Mouse (Mus musculus) bone marrow, adult 2 months (tissue): Measurements from ENCODE around the gene Anks1b. TPM values are rescaled to one million over a fixed set of nuclear protein-coding genes. Genes with fewer than 3 reads are reported as not detected.

ENCODE experiments used
- H3K27ac ChIP-seq: fragments of 200-500 bp; 2 replicates; pipeline ENCODE4 v1.5.1; 2012; ENCODE audit warnings: low read depth, mild to moderate bottlenecking, control low read depth, inconsistent platforms, low read length; ENCODE audit not compliant: control insufficient read depth, poor library complexity, insufficient read depth
- H3K4me1 ChIP-seq: fragments of 200-500 bp; 2 replicates; pipeline ENCODE4 v1.6.1; 2011; ENCODE audit warnings: low read length; ENCODE audit not compliant: control insufficient read depth, insufficient read depth
- H3K4me3 ChIP-seq: fragments of 200-500 bp; replicated peaks from 2 replicates; pipeline ENCODE3; 2011; ENCODE audit warnings: mild to moderate bottlenecking, low read depth, low read length, control low read depth; ENCODE audit not compliant: control insufficient read depth
- CTCF ChIP-seq: fragments of 200-500 bp; IDR thresholded peaks from 2 replicates; pipeline ENCODE4 v1.5.1; 2011; ENCODE audit warnings: low read length, control low read depth; ENCODE audit not compliant: control insufficient read depth, insufficient read depth
- POLR2A ChIP-seq: fragments of 200-500 bp; IDR thresholded peaks from 2 replicates; pipeline ENCODE4 v1.6.1; 2011; ENCODE audit warnings: low read depth, mild to moderate bottlenecking, control low read depth, low read length, borderline replicate concordance; ENCODE audit not compliant: control insufficient read depth
- WGBS: fragments of 180-500 bp; shearing (Covaris S2); methylation state at CpG from one replicate; pipeline ENCODE4 v1.1.7; 2018; 5-methylcytosine and 5-hydroxymethylcytosine counted together
- polyA plus RNA-seq: library from polyadenylated mRNA; stranded (reverse); fragments of >200 nt; gene quantifications from 2 replicates; pipeline ENCODE4 v1.2.4, GENCODE M21; 2011; ENCODE audit warnings: low replicate concordance; ENCODE audit not compliant: missing spikeins, insufficient read depth, insufficient read length

Gene Anks1b
- polyA plus RNA-seq, 1 experiment: not detected

DNA sequence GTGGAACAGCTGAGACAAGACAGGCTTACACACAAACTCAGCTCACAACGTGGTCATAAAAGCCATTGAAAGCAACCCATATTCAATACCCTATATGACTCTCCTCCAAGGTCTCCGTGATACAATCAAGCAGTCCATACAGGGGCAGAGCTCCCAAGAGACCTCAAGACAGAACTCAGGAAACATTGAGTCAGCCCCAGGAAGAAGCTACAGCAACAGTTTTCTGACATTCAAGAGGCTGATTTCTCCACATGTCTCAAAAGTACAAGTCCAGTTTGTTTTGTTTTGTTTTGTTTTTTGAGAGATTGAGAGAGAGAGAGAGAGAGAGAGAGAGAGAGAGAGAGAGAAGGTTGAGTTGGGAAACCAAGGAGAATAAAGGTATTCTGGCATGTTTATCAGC, 1100.8 kb downstream of the Anks1b start:
- WGBS: 61% methylated on average over 2 of the region's 2 CpGs
- H3K27ac ChIP-seq: no peak overlapping the region
- peaks cover 1% of the 10 kb centered on the region; the same call in 1 of the 2 replicates for H3K4me1 ChIP-seq
- no peak overlapping the region for H3K4me3 ChIP-seq
- no peak for TF ChIP-seq CTCF
- TF ChIP-seq POLR2A: no peak

DNA sequence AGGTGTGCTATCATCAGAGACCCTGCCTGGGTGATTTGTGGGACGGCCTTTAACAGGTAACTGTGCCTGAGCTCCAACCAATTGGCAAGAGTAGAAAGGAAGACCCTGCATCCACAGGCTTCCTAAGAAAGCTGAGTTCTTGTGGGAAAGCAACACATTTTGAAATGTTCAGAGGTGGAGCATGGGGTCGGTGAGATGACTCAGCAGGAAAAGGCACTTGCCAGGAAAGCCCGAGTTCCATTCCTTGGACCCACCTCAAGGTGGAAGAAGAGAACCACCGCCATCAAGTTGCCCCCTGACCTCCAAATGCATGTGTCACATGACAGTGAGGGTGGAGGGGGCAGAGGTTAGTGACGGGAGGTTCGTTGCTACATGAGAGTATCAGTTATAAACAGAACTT, 1101.2 kb downstream of the Anks1b start:
- Histone ChIP-seq H3K4me3 (no peak overlapping the region), H3K4me1 (peaks cover 1% of the 10 kb centered on the region; the same call in 1 of the 2 replicates), H3K27ac (no peak overlapping the region)
- TF ChIP-seq CTCF (no peak), POLR2A (no peak)
- WGBS: 46% methylated on average over 6 of the region's 6 CpGs

DNA sequence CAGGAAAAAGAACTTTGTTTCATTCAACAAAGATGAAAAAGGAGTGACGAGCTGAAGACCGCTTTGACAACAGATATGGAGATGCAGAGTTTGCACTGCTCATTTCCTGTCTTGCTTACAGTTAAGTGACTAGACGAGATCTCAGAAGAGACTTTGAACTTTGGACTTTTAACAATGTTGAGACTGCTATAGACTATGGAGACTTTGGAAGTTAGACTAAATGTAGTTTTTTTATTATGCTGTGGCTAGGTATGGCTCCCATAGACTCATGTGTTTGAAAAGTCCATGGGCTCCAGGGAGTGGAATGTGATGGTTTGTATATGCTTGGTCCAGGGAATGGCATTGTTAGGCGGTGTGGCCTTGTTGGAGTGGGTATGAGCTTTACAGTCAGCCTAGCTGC, 1108.5 kb downstream of the Anks1b start:
- H3K4me3 ChIP-seq: no peak overlapping the region
- TF ChIP-seq CTCF (no peak), POLR2A (no peak)
- peaks cover 1% of the 10 kb centered on the region; the same call in 1 of the 2 replicates for H3K4me1 ChIP-seq
- H3K27ac ChIP-seq: no peak overlapping the region
- 82% methylated on average over 4 of the region's 4 CpGs for WGBS

DNA sequence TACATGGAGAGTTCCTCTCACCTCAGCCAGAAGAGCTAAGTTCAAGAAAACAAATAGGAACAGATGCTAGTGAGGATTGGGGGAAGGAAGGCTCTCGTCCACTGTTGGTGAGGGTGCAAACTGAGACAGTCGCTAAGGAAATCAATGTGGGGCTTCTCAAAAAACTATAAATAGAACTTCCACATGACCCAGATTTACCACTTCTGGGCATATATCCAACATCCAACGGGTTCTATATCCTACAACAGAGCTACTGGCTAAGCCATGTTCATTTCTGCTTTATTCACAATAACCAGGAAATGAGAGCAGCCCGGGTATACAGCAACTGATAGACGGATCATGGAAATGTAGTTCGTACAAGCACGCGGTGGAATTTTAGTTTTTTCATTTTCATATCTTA, 1109.7 kb downstream of the Anks1b start:
- H3K4me1 ChIP-seq: no peaks in the 10 kb centered on the region; the same call in 1 of the 2 replicates
- no peak overlapping the region for H3K27ac ChIP-seq
- TF ChIP-seq CTCF: no peak
- TF ChIP-seq POLR2A: no peak
- WGBS: 27% methylated on average over 8 of the region's 8 CpGs
- H3K4me3 ChIP-seq: no peak overlapping the region

DNA sequence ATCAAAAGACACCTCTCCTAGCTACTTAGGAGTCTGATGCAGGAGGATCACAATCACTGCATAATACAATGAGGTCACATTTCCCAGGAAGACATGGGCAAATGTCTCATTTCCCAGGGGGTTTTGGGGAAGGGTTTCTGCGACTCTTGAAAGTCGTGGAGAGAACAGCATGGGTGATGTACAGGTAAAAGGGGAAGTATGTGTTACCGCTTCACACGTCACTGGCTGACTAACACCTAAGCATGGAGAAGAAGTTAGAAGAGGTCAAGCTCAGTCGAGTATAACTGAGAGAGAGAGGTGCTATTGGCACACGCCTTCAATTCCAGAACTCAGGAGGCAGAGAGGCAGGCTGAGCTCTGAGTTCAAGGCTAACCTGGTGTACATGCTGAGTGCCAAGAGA, 1117.0 kb downstream of the Anks1b start:
- Histone ChIP-seq H3K4me1 (no peaks in the 10 kb centered on the region; the same call in 1 of the 2 replicates), H3K27ac (no peak overlapping the region), H3K4me3 (no peak overlapping the region)
- WGBS: 74% methylated on average over 6 of the region's 6 CpGs
- TF ChIP-seq CTCF (no peak), POLR2A (no peak)

DNA sequence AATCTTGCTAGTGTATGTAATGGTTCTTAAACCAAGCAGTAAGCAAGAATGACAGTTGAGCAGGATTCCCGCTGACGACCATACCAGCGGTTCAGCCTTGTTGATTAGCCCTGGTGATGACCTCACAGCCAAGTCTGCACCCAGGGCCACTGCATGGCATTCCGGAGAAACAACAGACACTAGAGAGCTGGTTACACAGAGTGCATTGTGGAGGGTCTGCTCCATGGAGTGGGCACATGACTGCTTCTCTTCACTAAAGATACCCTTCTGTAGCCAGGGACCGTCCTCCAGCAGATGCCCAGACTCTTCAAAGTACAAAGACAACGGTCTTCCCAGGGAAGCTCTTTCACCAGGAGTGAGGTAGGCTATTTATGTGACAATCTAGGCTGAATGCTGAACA, 1118.9 kb downstream of the Anks1b start:
- Histone ChIP-seq H3K4me1 (no peaks in the 10 kb centered on the region; the same call in 1 of the 2 replicates), H3K27ac (no peak overlapping the region), H3K4me3 (no peak overlapping the region)
- no peak for TF ChIP-seq POLR2A
- TF ChIP-seq CTCF: no peak
- 90% methylated on average over 6 of the region's 6 CpGs for WGBS

DNA sequence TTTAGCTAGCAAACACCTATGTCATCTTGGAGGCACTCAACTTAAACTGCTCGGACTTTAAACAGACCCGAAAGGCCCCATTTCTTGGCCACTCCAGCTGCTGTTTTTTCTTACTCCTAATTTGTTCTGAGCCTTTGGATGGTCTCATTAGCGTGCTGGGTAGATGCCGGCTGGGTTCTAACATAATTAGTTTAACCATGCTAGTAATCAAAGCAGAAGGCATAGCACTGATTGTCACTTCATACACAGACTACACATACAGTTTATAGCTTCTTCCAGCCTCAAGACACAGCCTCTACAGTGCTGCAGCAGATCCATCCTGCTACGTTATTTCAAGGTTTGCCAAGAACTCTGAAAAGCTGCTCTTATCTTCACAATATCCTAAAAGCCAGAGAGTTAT, 1120.6 kb downstream of the Anks1b start:
- no peak overlapping the region for H3K4me3 ChIP-seq
- no peak overlapping the region for H3K27ac ChIP-seq
- WGBS: 91% methylated on average over 5 of the region's 5 CpGs
- H3K4me1 ChIP-seq: no peaks in the 10 kb centered on the region; the same call in 1 of the 2 replicates
- TF ChIP-seq POLR2A (no peak), CTCF (no peak)

DNA sequence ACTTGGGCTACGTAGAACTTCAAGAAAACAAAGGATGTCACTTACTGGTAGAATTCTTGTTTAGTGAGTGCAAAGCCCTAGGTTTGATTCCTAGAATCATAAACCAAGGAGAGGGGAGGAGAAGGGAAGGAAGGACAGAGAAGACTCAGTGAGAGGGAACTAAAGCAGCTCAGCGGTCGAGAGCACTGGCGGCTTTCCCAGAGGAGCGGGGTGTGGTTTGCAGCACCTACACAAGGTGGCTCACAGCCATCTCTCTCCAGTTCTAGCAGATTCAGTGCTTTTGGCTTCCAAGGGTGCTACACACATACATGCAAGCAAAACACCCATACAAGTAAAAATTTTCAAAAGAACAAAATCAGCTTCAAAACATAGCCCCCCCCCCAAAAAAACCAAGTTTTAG, 1126.6 kb downstream of the Anks1b start:
- TF ChIP-seq CTCF (no peak), POLR2A (no peak)
- no peak overlapping the region for H3K4me3 ChIP-seq
- H3K27ac ChIP-seq: no peak overlapping the region
- 76% methylated on average over 5 of the region's 5 CpGs for WGBS
- no peaks in the 10 kb centered on the region for H3K4me1 ChIP-seq

DNA sequence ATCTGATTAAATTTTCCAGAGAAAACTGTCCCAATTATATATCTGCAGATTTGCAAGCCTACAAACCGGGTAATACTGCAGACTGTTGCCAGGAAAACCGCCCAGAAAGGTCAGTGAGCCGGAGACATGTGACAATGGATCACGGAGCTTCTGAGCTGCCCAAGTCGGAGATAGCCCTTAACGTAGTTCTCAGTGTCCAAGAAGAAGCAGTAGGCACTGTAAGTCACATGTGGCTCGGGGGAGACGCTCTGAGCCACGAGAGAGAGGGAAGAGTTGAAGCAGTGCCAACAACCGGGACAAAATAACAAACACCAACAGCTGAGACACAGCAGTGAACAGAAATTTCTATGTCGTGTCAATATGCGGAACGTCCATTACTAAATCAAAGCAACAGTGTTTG, 1128.1 kb downstream of the Anks1b start:
- H3K4me3 ChIP-seq: no peak overlapping the region
- no peaks in the 10 kb centered on the region for H3K4me1 ChIP-seq
- TF ChIP-seq CTCF (no peak), POLR2A (no peak)
- H3K27ac ChIP-seq: no peak overlapping the region
- WGBS: 90% methylated on average over 13 of the region's 13 CpGs
